Mouse (Mus musculus) heart, adult 18-20 months (tissue): Measurements from ENCODE around the gene Tymp. TPM values are rescaled to one million over a fixed set of nuclear protein-coding genes. Genes with fewer than 3 reads are reported as not detected.

Source experiments
- DNase-seq, 2 experiments: peaks; one replicate each; pipeline ENCODE4 v3.0.0; 2021 to 2022; ENCODE audit warnings: mixed read lengths in 1 of 2
- total RNA-seq, 2 experiments: library from RNA; stranded (reverse); gene quantifications; 2 replicates each; pipeline ENCODE4 v1.2.3; 2021

Tymp gene
- total RNA-seq, 2 experiments from 2014 or later, result 0.49 to 0.50 TPM

DNA sequence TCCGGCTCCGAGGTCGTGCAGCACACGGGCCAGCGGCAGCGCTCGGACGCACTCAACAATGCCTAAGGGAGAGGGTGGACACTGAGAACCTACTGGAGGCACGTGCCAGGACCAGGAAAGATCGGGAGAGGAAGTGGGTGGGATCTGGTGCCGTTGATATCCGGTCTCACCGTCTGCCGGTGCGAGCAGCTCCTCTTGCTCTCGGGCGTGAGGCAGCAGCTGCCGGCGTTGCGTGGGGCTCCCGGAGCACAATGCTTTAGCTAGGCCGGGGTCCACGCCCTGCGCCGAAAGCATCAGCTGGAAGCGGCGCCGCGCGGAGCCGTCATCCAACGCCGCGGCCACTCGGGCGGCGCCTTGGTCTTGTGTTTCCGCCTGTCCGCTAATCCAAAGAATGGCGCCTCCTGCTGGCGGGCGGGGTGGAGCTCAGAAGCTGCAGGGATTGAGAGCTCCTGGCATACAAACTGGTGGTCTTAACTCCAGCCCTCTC lies 3.0 kb downstream of the Tymp start, which contains the start of gene Sco2:
Gene Sco2, minus strand, starts transcription at position 85 of the 487 bp plus-strand sequence.
- peak; percentile 92 to 97 for DNase-seq

DNA sequence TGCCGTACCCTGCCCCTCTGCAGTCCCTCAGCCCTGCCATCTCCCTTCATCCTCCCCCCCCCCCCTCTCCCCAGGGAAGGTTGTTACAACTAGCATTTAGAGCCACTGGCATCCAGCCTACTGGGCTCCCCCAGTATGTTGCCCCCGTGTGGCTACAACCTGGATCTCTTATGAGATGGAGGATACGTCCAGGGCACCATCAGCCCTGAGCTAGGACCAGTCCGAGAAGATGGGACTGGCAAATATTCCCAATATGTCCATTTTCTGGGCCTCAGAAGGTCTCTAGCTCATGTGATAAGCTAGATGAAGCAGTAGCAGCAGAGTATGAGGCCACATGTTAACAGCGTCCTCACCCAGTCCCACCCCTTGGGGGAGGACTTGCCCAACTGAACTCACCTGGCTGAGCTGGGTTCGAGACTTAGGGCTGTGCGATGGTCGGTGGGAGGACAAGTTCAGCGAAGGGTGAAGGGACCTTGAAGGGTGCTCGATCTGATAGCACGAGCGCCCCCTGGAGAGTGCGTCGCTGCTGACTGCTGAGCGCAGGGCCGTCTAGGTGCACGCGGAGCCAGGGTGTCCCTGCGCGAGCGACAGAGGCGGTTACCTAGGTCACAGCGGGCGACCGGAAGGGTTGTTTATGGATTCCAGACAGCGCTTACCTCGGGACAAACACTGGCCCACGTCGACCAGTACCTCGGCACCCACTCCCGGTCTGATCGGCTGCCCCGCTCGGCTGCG lies 3.6 kb downstream of the Tymp start:
- DNase-seq, result peak; percentile 88 to 91

DNA sequence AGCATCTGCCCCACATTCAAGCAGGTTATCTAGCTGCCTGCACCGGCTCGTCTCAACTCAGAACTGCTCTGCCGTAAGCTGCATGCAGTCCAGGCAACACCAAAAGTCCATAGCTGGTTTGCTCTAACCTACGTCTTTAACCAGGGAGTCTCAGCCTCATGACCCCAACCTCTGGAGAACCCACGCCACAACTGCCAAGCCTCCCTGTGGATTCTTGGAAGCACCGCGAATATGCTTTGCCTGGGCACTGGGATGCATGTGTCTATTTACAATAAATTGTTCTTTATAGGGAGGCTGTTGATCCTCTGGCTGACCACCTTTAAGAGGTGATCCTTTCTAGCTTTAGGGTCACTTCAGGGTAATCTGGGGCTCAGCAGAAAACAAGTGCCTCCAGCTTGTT lies 4.3 kb downstream of the Tymp start:
- DNase-seq, result no peak

DNA sequence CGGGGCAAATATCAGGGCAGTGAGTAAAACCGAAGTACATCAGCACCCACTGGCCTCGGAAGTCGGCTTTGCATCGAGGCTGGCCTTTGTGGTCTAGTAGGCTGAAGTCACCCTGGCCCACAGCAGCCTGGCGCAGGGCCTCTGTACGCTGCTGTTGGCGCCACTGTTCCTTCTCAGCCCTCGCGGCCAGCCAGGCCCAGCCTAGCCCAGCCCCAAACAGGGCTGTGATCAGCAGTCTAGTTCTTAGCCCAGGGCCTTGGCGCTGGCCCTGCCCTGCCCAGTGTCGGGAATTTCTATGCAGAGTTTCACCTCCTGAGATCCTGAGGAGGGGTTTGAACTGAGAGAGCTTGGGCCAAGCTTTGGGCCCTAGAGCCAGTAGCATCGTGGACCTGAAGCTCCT lies 4.8 kb downstream of the Tymp start:
- no peak for DNase-seq

DNA sequence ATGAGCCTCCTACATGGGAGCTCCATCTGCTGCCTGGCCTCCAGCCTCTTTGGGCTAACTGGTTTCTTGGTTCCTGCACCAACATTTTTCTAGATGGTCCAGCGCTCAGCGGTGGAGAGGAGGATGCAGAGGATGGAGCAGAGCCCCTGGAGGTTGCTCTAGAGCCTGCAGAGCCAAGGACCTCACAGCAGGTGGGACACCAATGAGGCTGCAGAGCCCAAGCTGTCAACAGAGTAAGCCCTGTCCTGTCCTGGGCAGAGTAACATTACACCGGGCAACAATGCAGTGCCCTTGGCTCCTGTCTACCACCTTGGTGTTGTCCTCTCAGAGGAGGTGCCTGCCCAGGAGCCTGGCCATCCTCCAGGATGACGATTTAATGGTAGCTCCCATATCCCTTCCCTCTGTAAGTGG lies 11.7 kb downstream of the Tymp start:
- DNase-seq, result no peak

DNA sequence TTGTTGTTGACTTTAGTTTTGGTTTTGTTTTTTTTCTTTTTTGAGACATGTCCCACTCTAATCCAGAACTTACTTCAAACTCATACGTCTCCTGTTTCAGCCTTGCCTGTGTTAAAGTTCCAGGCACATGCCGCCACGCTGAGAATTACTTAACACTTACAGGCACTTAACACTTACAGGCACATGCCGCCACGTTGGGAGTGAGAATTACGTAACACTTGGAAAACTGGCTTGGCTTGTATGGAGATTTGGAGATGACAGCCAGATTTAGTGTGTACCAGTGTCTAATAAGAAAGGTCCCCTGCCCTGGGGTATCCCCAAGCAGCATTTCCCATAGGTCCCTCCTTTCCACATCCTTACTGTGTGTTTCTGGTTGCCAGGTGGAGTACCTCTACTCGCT lies 13.8 kb downstream of the Tymp start:
- DNase-seq, result no peak

DNA sequence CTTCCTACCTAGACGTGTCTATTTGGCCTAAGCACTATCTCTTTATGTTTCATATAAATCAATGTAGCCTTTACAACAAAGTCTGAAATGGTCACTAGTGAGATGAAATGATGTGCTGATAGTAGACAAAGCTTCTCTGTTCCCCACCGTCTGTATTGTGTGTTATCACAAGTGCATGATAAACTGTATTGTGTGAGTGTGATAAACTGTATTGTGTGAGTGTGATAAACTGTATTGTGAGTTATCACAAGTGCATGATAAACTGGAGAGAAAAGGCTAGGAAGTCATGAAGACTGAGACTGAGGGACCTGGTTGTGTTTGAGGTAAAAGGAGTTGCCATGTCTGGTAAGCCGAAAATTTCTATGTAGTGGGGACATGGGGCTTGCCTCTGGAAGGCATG lies 18.1 kb downstream of the Tymp start:
- no peak for DNase-seq

DNA sequence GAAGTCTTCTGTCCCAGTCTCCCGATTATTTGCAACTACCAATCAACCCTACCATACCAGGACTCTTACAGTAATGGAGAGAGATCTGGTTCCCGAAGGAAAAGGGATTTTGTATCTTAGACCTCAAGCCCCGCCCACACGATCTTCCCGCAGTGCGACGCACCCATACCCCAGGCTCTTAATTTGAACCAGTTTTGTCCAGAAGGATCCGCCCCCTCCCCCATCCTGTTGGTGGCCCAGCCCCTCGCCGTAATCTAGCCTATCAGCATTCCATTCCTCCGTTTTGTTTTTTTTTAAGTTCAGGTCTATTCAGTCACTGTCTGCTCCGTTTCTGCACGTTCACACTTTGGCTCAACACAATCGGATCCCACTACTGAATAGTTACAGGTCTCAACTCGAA lies 20.5 kb downstream of the Tymp start:
- peak; percentile 42 to 43 for DNase-seq

DNA sequence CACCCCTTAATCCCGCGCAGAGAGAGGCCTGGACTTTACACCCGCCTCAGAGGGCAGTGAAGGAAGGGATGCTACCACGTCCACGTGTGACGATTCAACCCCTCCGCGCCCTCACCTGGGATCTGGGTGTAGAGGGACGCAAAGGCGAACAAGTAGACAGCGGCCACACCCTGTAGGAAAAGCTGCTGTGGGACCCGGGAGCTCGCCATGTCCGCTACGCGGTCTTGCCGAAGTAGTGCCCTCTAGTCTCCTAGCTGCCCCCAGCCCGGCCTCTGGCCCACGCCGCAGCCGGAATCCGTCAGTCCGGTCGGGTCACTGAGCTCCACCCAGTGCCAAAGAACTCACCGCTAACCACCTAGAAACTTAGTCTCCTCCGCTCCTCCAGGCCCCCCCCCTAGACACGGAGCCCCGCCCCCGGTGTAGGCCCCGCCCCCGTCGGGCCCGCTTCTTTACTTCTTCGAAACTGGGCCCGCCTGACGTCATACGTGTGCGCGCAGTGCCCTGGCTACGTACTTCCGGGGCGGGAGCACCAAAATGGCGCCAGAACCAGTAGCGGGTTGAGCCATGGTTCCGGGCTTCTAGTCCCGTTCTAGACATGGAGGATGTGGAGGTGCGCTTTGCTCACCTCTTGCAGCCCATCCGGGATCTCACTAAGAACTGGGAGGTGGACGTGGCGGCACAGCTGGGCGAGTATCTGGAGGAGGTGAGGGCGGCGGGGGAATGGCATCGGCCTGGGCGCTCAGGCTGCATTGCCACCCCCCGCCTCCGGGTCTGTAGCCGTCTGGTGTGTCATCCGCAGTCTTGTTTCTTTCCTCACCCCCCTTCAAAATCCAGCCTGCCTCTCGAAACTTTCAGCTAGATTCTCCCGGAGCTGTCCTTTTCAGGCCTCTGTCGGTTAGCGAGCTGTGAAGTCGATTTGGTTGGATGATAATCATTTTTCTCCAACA lies 21.3 kb downstream of the Tymp start, which contains the start of the genes Lmf2 and Ncaph2:
Gene Lmf2, minus strand, starts transcription at position 419 of the 947 bp plus-strand sequence.
Gene Ncaph2, plus strand, starts transcription at position 479 of the 947 bp plus-strand sequence.
- peak; percentile 96 to 99 for DNase-seq

DNA sequence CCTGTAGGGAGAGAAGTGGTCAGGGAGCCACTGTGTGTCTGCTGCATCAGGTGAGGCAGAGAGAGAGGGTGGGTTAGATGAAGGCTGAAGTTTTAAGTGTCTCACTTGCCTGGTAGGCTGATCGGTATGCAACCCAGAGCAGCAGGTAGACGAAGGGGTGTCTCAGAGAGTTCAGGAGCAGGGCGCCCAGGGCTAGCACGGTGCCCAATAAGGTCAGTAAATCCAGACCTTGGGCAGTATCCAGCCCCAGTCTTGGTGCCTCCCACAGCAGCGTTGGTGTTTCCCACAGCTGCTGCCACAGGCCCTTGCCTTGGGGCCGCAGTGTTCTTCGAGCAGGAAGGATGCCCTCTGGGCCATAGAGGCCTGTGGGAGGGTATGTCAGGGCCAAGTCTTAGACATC lies 22.4 kb downstream of the Tymp start:
- no peak for DNase-seq

DNA sequence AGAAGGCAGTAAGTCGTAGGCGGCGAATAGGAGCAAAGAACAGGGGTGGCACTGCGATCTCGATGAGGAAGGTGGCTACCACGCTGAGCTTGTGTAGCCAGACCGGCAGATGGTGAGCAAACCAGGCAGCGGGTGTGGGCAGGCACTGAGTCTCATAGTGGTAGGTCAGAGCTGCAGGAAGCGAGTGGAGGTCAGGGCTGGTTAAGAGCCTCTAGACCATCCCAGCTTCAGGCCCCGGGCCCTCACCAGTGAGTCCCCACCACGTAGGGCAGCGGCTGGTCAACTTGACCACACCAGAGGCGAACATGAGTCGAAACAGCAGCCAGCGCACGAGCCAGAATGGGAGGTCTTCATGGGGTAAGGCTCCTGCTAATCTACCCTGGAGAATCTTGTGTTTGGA lies 23.0 kb downstream of the Tymp start:
- no peak for DNase-seq

DNA sequence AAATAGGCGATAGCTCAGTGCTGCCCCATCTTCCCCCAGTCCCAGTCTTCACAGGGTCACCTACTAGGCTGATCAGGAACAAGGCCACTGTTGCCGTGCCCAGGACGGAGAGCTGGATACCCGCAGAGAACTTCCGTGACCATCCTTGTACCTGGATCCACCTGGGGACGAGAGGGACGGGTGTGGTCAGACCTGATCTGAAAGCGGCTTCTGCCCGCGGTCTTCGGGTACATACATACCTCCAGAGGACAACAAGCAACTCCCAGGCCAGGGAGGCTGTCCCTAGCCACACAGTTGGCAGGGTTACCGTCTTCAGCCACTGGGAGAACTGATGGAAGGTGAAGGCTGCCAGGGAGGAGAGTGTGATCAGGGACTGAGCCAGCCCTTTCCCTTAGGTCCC lies 24.0 kb downstream of the Tymp start:
- DNase-seq, result no peak

DNA sequence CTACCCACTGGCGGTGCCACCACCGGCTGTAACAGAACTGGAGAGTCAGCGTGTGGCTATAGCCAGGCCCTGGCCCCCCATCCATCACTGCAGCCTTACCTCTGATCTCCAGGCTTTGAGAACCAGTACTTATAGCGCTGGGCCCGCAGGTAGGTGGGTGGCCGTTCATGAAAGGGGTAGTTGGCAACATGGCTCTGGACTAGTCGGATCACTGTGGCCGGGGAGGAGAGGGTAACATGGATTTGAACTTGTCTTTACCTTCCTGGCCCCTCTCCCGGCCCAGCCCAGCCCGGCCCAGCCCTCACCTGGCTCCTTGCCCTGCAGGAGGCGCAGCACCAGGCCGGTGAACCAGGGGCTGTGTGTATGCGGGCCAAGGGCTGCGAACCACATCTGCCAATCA lies 24.8 kb downstream of the Tymp start:
- no peak for DNase-seq

DNA sequence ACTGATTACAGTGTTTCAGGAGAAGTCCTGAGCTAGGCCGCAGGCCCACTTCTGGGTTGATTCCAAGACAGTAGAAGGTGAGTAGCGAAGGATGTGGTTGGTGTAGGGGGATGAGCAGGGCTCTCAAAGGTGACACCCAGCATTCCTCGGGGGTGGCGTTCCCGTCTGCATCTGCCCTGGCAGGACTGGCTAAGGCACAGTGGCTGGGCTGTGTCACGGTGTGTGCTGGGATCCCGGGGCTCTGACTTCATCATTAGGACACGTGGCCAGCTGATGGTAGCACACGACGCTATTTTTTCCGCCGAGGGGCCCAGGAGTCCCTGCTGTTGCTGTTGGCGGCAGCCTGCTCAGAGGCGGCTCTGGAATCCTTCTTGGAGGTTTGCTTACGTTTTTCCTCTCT lies 25.5 kb downstream of the Tymp start:
- DNase-seq, result no peak

DNA sequence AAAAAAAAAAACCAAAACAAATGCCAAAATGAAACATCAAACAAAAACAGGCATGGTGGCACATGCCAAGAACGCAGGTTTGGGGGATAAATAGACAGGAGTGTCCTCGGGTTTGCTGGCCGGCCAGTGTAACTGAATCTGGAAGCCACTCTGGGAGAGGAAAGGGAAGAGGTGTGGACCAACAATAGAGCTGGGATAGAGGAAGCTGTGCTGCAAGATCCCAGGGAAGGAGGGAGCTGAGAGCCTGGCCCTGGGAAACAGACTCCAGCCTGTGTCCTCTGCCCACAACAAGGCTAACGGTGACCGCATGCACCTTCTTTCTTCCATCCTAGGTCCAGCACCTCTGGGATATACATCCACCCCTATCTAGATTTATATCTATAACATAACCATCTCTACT lies 26.4 kb downstream of the Tymp start:
- DNase-seq, result peak; percentile 36 to 38

DNA sequence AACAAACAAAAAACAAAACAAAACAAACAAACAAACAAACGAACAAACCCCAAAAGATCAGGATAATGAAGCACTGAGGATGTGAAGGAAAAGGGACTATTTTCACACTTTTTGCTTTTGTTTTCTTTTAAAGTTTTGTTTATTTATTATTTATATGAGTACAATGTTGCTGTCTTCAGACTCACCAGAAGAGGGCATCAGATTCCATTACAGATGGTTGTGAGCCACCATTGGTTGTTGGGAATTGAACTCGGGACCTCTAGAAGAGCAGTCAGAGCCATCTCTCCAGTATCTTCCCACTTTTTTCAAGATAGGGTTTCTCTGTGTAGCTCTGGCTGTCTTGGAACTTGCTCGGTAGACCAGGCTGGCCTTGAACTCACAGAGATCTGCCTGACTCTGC lies 33.5 kb downstream of the Tymp start:
- DNase-seq, result no peak

DNA sequence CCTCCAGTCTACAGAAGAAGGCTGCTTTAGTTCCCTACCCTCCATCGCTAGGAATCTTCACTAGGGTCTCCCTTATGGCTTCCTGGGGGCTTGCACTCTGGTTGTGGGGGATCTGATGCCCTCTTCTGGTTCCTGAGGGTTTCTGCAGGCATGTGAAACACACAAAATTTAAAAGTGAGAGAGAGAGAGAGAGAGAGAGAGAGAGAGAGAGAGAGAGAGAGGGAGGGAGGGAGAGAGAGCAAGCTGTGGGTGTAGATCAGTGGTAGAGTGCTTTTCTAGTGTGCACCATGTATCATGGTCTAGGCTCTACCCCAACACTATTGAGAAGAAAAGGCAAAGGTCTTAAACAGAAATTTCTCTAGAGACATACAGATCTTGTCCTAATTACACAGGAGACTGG lies 35.2 kb downstream of the Tymp start:
- no peak for DNase-seq

DNA sequence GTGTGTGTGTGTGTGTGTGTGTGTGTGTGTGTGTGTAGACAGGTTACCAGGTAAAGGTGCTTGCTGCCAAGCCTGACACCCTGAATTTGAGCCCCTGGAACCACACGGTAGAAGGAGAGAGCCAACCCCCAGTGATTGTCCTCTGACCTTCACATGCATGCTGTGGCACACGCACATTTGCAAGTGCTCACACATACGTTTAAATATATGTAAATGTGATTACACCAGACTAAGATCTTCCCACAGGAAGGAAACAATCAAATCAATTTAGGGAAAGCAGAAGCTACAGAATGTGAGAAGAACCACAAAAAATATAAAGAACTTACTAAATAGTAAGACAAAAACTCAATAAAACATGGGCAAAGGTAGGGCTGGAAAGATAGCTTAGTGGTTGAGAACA lies 36.7 kb downstream of the Tymp start:
- DNase-seq, result no peak

DNA sequence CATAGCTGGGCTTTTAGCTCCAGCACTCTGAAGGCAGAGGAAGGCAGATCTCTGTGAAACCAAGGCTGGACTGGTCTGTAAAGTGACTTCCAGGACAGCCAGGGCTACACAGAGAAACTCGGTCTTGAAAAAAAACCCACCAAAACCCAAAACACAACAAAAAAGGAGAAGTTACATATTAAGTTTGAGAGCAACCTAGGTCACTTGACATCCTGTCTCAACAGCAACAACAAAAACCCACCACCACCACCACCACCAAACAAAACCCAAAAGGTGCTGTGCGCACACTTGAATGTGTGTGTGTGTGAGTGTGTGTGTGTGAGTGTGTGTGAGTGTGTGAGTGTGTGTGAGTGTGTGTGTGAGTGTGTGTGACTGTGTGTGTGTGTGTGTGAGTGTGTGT lies 37.1 kb downstream of the Tymp start:
- no peak for DNase-seq

DNA sequence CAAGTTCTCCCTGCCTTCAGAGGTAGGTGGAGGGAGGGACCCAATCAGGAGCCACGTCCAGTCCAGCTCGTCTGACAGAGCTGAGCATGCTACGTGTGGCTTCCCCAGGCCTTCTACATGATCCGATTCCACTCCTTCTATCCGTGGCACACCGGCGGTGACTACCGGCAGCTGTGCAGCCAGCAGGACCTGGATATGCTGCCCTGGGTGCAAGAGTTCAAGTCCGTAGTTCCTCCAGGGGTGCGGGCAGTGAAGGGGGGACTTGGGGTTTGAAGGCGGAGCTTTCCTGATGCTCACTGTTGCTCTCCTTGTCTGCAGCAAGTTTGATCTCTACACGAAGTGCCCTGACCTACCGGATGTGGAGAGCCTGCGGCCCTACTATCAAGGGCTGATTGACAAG lies 40.4 kb downstream of the Tymp start:
- no peak for DNase-seq

DNA sequence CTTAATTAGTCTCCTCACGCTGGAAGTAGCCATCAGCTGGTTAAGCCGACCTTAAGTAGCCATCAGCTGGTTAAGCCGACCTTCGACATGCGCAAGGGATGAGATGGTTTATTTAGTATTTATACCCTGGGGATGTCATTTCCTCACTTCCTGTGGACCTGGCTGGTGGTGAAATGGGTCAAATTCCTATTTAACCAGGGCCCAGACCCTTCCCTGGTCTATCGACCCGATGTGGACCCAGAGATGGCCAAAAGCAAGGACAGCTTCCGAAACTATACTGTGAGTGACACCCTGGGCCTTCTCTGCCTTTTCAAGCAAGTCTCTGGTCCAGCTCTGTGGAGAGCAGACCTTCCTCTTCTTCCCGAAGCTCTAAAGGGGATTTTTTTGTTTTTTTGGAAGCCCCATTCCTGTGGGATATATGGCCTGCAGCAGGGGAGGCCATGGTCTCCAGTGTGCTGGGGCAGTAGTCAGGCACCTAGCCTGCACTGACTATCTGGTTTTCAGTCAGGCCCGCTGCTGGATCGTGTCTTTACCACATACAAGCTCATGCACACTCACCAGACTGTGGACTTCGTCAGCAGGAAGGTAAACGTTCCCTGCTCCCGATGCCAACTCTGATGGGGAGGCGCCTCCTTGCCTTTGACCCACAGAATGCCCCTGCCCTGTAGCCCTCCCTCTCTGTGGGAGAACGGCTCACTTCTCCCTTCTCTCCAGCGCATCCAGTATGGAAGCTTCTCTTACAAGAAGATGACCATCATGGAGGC lies 41.9 kb downstream of the Tymp start:
- no peak for DNase-seq

DNA sequence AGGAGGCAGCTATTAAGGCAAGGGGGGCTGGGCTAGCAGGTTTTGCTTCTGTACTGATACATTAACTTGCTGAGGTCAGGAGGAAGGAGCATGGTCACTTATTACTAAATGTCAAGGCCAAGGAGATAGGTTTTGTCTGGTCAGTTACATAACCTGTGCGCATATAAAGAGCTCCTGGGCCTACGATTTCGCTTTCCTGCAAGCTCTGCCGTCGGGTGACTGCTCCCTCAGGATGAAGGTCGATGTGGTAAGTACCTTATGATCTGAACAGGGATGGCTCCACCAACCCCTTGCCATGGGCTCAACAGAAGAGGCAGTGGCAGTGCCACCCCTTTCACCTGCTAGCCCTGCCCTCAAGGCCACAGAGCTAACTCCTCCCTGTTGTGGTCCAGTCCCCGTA lies 42.6 kb downstream of the Tymp start, which contains the start of gene Miox:
Gene Miox, plus strand, starts transcription at position 128 of the 400 bp plus-strand sequence.
- no peak for DNase-seq
